Mouse (Mus musculus) heart, adult 2 months (tissue): ENCODE measurements around the gene Mllt1.

Experiments
- CTCF ChIP-seq: fragments of 200-600 bp; IDR thresholded peaks from 2 replicates; pipeline ENCODE4 v1.8.1; 2022; ENCODE audit warnings: antibody characterized with exemption, mild to moderate bottlenecking, moderate library complexity
- POLR2A ChIP-seq: fragments of 200-500 bp; IDR thresholded peaks from 2 replicates; pipeline ENCODE4 v1.6.1; 2011; ENCODE audit warnings: mild to moderate bottlenecking, low read depth, low read length, control low read depth; ENCODE audit not compliant: insufficient read depth

GRCm38 (mm10) chr17:56874936-56875651 is 60.1 kb downstream of the Mllt1 start, which contains the start of gene 1700061G19Rik:
- no peak for TF ChIP-seq CTCF
- no peak for TF ChIP-seq POLR2A
